Mouse (Mus musculus) MN1 (cell line): ENCODE data around the gene Glp2r.

ENCODE experiments used
- DNase-seq: peaks from one replicate; pipeline ENCODE4 v3.0.0-alpha.2; 2016; ENCODE audit warnings: low spot score

The Glp2r gene

DNA sequence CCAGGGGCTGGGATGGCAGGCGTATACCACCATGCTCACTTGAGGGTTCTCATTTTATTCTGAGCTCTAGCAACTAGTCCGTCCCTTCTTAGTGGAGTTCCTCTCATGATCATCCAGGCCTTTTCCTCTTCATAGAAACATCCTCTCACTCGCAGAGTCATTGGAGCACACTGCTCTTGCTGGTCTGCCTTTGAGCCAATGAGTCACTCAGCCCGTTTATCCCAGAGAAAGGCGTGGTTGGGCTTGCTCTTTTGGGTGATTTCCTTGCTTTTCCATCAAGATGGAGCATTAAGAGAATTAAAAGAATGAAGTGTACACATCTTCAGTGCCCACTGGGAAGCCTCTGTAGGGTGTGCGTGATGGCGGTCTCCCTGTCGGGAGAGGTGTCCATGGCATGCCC, 109.5 kb downstream of the Glp2r start:
- no peak for DNase-seq

GRCm38 (mm10) chr11:67657685-67658382, 113.1 kb downstream of the Glp2r start:
- no peak for DNase-seq

- DNase-seq: no peak
Observed at GRCm38 (mm10) chr11:67656811-67657210, 114.1 kb downstream of the Glp2r start.

DNA sequence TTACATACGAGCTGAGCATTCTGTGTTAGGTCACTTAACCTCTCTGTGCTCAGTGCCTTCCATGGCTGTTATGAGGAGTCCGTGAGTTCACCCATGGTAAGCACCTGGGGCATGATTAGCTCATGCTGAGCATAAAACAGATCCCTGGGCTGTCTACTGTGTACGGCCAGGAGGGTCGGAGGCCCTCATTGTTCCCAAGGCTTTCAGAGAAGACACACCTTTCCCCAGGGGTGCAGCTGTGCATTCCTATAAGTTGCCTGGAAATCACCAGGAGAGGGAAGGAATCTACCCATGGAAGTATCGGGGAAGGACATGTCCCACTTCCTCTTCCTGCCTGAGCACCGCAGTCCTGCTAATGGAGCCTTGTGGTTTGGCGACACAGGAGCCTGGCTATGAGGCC, 114.6 kb downstream of the Glp2r start:
- no peak for DNase-seq

DNA sequence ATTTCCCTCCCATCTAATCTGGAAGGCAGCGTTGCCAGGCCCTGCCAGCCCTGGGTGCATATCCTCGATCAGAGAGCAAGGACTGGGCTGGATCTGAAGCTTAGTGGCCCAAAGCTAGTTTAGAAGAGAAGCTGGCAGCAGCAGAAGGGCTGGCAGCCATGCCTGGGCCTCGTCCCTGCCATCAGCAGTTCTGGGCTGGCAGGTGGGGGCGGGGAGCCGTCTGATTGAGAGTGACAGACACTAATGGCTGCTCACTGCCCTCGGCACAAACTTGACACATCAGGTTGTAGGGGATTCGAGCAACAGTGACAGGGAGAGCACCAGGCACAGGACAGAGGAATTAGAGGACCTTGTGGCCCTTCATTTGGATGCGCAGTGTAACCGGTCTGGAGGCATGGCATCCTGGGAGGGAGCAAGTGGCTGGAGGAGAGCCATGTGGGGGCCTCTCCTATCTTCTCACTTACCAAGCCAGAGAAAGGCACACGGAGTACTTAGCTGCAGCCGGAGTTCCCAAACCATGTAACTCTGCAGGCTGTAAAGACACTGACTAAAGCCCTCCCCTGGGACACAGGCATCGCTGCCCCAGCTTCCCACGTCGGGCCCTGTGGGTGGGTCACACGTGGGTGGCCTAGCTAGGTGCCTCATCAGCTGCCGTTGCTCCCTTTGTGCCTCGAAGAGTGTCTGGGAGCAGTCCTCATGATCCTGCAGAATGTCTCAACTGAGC, 115.6 kb downstream of the Glp2r start:
- DNase-seq: no peak

DNA sequence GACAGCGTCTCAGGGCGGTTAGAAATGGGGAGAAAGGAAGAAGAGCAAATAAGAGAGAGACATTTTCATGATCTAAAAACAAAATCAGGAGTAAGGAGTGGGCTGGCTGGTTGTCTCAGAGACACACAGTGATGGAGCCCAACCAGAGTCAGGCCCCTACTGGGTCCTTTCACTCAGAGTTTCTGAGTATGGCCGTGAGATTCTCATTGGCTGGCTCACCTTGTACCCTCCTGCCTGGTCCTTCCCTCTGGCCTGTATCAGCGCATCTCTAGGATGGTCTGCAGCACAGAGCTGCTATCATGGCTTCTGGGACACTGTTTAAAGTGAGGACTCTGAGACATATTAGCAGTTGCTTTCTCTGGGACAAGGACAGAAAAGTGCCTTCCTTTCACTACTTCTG, 116.4 kb downstream of the Glp2r start:
- no peak for DNase-seq

GRCm38 (mm10) chr11:67653521-67654090, 117.3 kb downstream of the Glp2r start:
- DNase-seq: no peak

DNA sequence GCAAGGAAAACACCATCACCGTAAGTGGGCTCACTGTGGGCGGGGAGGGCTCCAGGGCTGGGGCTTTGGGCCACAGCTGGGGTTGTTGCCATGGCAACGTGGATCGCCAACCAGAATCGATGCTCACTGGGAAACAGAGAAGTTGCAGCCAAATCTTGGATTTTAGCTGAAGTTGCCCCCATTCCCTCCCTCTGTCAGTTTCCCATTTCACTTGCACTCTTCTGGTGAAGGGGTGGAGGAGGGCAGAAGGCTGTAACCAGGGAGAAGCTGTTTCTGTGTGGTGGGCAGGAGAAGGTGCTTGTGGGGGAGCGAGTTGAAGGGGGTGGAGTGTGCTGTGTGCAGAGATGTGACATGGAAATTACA, 118.1 kb downstream of the Glp2r start:
- no peak for DNase-seq

GRCm38 (mm10) chr11:67652194-67652892, 118.6 kb downstream of the Glp2r start:
- no peak for DNase-seq

GRCm38 (mm10) chr11:67651731-67652130, 119.2 kb downstream of the Glp2r start:
- DNase-seq: no peak

GRCm38 (mm10) chr11:67649971-67650707, 120.8 kb downstream of the Glp2r start:
- no peak for DNase-seq

GRCm38 (mm10) chr11:67648651-67649407, 122.1 kb downstream of the Glp2r start:
- no peak for DNase-seq

DNA sequence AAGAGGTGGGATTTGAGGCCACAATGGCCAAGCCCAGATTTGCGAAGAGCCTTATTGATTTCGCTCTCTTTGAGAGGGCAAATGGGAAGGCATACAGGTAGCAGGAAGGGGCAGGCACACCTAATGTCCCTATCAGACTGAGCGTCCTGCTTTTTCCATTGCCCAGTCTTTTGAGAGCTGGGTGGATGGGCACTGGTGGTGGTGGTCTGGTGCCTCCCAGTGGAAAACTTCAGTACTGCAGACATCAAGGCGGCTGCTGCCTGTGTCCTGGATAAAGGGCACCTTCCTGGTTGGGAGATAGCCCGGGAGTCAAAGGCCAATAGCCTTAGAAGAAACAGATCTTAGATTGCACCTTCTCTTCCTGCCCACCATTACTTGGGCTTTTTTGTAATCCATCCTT, 123.2 kb downstream of the Glp2r start:
- DNase-seq: no peak

DNA sequence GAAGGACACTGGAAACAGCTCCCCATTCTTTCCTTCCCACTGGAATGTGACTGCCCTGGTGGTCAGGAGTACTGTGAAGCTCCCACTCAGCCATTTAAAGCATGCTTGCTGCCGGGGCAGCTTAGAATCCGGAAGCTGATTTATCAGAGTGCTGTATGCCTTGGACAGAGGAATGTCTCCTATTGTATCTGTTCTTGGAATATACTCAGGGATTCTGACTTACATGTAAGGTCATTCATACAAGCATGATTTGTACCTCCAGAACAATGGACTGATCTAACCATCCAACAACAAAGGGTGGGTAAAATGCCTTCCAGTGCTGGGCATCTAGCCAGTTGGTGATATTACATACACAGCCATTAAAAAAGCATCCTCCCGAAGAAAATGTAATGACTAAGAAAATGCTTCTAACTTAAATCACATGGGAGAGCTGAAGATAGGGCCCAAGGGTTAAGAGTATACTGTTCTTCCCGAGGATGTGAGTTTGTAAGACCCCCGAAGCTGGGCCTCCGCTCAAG, 126.3 kb downstream of the Glp2r start:
- DNase-seq: no peak

DNA sequence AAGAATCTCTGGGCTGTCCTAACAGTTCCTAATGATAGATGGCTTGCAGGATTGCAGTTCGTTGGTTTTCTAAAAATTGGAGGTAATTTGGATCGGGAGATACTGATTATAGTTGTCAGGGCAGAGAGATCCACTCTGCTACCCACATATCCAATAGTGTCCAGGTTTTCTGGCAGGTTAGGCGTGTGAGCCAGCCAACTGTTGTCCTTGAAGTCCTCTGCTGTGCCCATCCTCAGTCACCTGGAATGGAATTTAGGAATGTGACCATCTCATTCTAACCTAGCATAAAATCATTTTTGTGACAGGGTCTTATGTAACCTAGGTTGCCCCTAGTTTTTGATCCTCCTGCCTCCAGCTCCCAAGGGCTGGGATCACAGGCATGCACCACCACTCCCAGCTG, 127.5 kb downstream of the Glp2r start:
- no peak for DNase-seq

GRCm38 (mm10) chr11:67642835-67643234, 128.1 kb downstream of the Glp2r start:
- no peak for DNase-seq

DNA sequence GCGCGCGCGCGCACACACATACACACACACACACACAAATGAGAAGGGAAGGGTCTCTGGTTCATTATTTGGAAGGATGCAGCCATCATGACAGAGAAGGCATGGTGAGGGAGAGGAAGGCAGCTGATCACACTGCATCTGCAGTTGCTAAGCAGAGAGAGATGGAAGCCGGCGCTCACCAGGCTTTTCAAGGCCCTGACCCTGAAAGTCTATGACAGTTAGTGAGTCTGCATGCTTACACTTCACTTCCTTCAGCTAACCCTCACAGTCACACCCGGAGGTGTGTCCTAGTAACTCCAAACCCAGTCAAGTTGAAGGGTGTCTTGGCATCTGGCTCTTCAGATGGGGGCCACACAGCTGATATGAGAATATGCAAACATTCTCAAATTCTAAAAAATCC, 128.5 kb downstream of the Glp2r start:
- DNase-seq: no peak

DNA sequence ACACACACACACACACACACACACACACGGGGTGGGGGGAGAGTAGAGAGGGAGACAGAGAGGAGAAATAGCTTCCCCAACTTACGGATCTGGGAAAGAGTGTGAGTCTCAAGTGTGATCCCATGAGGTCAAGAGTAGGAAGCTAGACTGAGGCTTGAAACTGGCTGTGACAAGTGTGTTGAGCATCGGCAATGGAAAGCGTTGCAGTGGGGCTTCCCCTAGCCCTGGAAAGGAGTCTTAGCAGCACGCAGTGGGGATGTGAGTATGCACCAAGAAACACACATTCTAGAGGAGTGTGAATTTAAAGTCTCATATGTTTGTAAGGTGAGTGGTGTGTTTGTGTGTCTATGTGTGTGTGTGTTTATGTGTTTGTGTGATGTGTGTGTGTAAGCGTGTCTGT, 130.7 kb downstream of the Glp2r start:
- no peak for DNase-seq

GRCm38 (mm10) chr11:67638401-67638800, 132.6 kb downstream of the Glp2r start:
- DNase-seq: no peak

GRCm38 (mm10) chr11:67636905-67637586, 133.9 kb downstream of the Glp2r start:
- no peak for DNase-seq

- no peak for DNase-seq
Observed at GRCm38 (mm10) chr11:67636201-67636600, 134.8 kb downstream of the Glp2r start.
